Mouse (Mus musculus) spleen, adult 2 months (tissue): ENCODE data around the gene Pik3cb.

Source experiments
- CTCF ChIP-seq: fragments of 200-500 bp; IDR thresholded peaks from 2 replicates; pipeline ENCODE4 v1.5.1; 2011; ENCODE audit warnings: mild to moderate bottlenecking, inconsistent platforms; ENCODE audit not compliant: insufficient read depth, insufficient read length, insufficient replicate concordance; ENCODE audit errors: extremely low read depth
- POLR2A ChIP-seq: fragments of 200-500 bp; IDR thresholded peaks from 2 replicates; pipeline ENCODE4 v1.6.1; 2011; ENCODE audit warnings: low read depth, low read length, inconsistent platforms

DNA sequence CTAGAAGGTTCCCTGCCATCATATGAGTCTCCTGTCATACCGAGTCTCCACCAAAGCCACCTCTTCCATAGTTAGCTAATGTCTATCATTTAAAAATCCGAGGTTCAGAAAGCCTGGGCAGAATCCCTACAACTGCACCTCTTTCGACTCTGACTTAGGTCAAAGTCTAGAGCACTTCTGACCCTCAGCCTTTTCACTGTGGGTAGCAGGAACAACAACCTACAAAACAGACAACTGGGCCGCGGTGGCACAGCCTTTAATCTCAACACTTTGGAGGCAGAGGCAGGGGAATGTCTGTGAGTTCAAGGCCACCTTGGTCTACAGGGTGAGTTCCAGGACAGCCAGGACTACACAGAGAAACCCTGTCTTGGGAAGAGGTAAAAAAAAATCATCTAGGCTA is 3.1 kb downstream of the Pik3cb start:
- TF ChIP-seq CTCF, result no peak
- no peak for TF ChIP-seq POLR2A
